Mouse (Mus musculus): ENCODE data around the gene Orc1.

GRCm38 (mm10) chr4:108539701-108540100, 39.5 kb upstream of the Orc1 start:
- TF ChIP-seq POLR2A (IDR thresholded peaks at IDR 0.05; ENCODE audit: borderline replicate concordance, extremely low read depth, insufficient read depth, insufficient read length, poor library complexity, severe bottlenecking) (no peak), CTCF (IDR thresholded peaks at IDR 0.05; ENCODE audit: borderline replicate concordance, extremely low read depth, insufficient read depth, insufficient read length) (no peak)
